In the genomic region with DNA sequence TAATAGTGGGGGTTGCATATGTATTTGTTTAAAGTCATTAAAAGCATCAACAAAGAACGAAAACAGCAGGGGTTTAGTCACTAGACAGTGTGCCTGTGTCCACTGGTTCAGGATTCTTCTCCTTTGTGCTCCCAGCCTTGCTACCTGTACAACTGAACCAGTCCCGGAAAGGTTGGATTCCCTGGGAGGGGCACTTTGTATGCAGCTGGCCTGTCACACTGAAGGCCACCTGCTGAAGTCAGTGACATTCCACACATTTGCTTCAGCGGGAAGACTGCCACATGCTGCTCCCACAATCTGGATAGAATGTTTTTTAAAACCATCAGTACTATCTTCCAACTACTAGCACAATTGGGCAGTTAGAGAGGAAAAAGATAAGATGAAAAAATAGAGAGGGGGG, we compare ENCODE assay signal across 11 mouse cellular contexts.
DNase-seq lines count a peak whose midpoint lies in the region; ATAC-seq and TF ChIP-seq lines count a peak whose summit lies in the region.
"Had no signal": no experiment of that assay in that cellular context is flagged by ENCODE, and none has a peak within 500 bp of the region (broad histone marks: within the 10 kb centered on the region; RNA-seq: fewer than 3 reads in every experiment).

No protein-coding gene starts in this region.

- TF ChIP-seq CTCF in stomach, postnatal 0 days (IDR thresholded peaks at IDR 0.05; ENCODE audit: low read depth): no peak

- no peak overlapping the region for H3K4me2 ChIP-seq in neural tube, embryonic 11.5 days (ENCODE audit: low read depth)
- no peak overlapping the region for H3K4me2 ChIP-seq in hindbrain, embryonic 15.5 days
- H3K4me2 ChIP-seq in stomach, postnatal 0 days (replicated peaks; ENCODE audit: low read depth): no peak overlapping the region
- H3K4me2 ChIP-seq: limb, embryonic 13.5 days; lung, embryonic 15.5 days had no signal

- no peaks in the 10 kb centered on the region for H3K27me3 ChIP-seq in neural tube, embryonic 11.5 days (ENCODE audit: control insufficient read depth, insufficient read depth, low read length)
- 0 out of 2 replicates have a peak, but pooled peaks cover 2% of the 10 kb centered on the region for H3K27me3 ChIP-seq in hindbrain, embryonic 15.5 days
- H3K27me3 ChIP-seq in stomach, postnatal 0 days (ENCODE audit: control insufficient read depth, insufficient read depth, low read length): no peaks in the 10 kb centered on the region
- H3K27me3 ChIP-seq: limb, embryonic 13.5 days; lung, embryonic 15.5 days had no signal

- H3K9ac ChIP-seq in neural tube, embryonic 11.5 days (ENCODE audit: low read length): no peak overlapping the region
- H3K9ac ChIP-seq in hindbrain, embryonic 15.5 days: no peak overlapping the region
- no peak overlapping the region for H3K9ac ChIP-seq in stomach, postnatal 0 days (ENCODE audit: low read length)
- H3K9ac ChIP-seq: limb, embryonic 13.5 days; lung, embryonic 15.5 days had no signal

- DNase-seq in neural tube, embryonic 11.5 days (ENCODE audit: low spot score): peak; percentile 10
- DNase-seq in neural tube, embryonic 10.5 days (ENCODE audit: extremely low spot score, low spot score): no peak
- peak; percentile 84 to 91 for DNase-seq in cerebellum, postnatal 14 days
- DNase-seq in stomach, postnatal 0 days (ENCODE audit: low spot score): no peak
- no peak for DNase-seq in adrenal gland, adult 8-10 months
- no peak for DNase-seq in adipocyte (ENCODE audit: low spot score)

- no peak overlapping the region for H3K4me3 ChIP-seq in neural tube, embryonic 11.5 days (ENCODE audit: low read depth, low read length)
- no peak overlapping the region for H3K4me3 ChIP-seq in hindbrain, embryonic 15.5 days
- H3K4me3 ChIP-seq in stomach, postnatal 0 days (ENCODE audit: low read depth, low read length): no peak overlapping the region
- H3K4me3 ChIP-seq: heart, embryonic 10.5 days; limb, embryonic 13.5 days; lung, embryonic 15.5 days had no signal

- no peaks in the 10 kb centered on the region for H3K9me3 ChIP-seq in neural tube, embryonic 11.5 days (ENCODE audit: control insufficient read depth, low read length)
- H3K9me3 ChIP-seq in hindbrain, embryonic 15.5 days: no peaks in the 10 kb centered on the region
- no peaks in the 10 kb centered on the region for H3K9me3 ChIP-seq in stomach, postnatal 0 days (ENCODE audit: control insufficient read depth, low read length)
- H3K9me3 ChIP-seq: heart, embryonic 10.5 days; limb, embryonic 13.5 days; lung, embryonic 15.5 days had no signal

- H3K27ac ChIP-seq in neural tube, embryonic 11.5 days (ENCODE audit: low read depth, low read length): no peak overlapping the region
- H3K27ac ChIP-seq in hindbrain, embryonic 15.5 days (replicated peaks): peak overlapping the region; percentile 38; the same call in 1 of the 2 replicates
- H3K27ac ChIP-seq in stomach, postnatal 0 days (replicated peaks): no peak overlapping the region
- H3K27ac ChIP-seq: heart, embryonic 10.5 days; limb, embryonic 13.5 days; lung, embryonic 15.5 days had no signal

- H3K4me1 ChIP-seq in neural tube, embryonic 11.5 days (ENCODE audit: control insufficient read depth, insufficient read depth, low read length): no peaks in the 10 kb centered on the region
- H3K4me1 ChIP-seq in hindbrain, embryonic 15.5 days (replicated peaks): no peaks in the 10 kb centered on the region
- no peaks in the 10 kb centered on the region for H3K4me1 ChIP-seq in stomach, postnatal 0 days (replicated peaks; ENCODE audit: control insufficient read depth, insufficient read depth)
- H3K4me1 ChIP-seq: heart, embryonic 10.5 days; limb, embryonic 13.5 days; lung, embryonic 15.5 days had no signal

- no peak for TF ChIP-seq EP300 in stomach, postnatal 0 days (optimal IDR thresholded peaks at IDR 0.05)

- ATAC-seq in neural tube, embryonic 11.5 days (ENCODE audit: insufficient read depth, low FRiP score, low TSS enrichment): peak; percentile 72
- peak; percentile 71 for ATAC-seq in hindbrain, embryonic 15.5 days (ENCODE audit: low FRiP score, low read depth)
- no peak for ATAC-seq in stomach, postnatal 0 days (ENCODE audit: low FRiP score, low TSS enrichment)
- ATAC-seq: activated CD4-positive, CD25-positive, alpha-beta regulatory T cell, adult 4 months had no signal

- 35% methylated on average over 3 of the region's 3 CpGs for WGBS in neural tube, embryonic 11.5 days
- 13% methylated on average over 3 of the region's 3 CpGs for WGBS in hindbrain, embryonic 15.5 days
- WGBS in stomach, postnatal 0 days: 48% methylated on average over 3 of the region's 3 CpGs

- no peaks in the 10 kb centered on the region for H3K36me3 ChIP-seq in neural tube, embryonic 11.5 days (ENCODE audit: control insufficient read depth, insufficient read depth, low read length)
- H3K36me3 ChIP-seq in hindbrain, embryonic 15.5 days: no peaks in the 10 kb centered on the region
- H3K36me3 ChIP-seq in stomach, postnatal 0 days (ENCODE audit: control insufficient read depth, insufficient read depth, low read length): no peaks in the 10 kb centered on the region
- H3K36me3 ChIP-seq: heart, embryonic 10.5 days; limb, embryonic 13.5 days; lung, embryonic 15.5 days had no signal

Comparison
In these comparisons a context has a peak if more than half of its experiments do, and no peak if none do; other contexts are left out.
1. DNase-seq: peak in neural tube, embryonic 11.5 days (single experiment) and cerebellum, postnatal 14 days (2 of 2); none in neural tube, embryonic 10.5 days (single experiment), stomach, postnatal 0 days (single experiment), adrenal gland, adult 8-10 months (single experiment) and adipocyte (single experiment).